Mouse (Mus musculus): ENCODE data around the gene Nrf1. TPM values are rescaled to one million over a fixed set of nuclear protein-coding genes. Genes with fewer than 3 reads are reported as not detected.

Gene Nrf1
- polyA plus RNA-seq, 1 experiment from 2014 or later: 59.0 TPM

DNA sequence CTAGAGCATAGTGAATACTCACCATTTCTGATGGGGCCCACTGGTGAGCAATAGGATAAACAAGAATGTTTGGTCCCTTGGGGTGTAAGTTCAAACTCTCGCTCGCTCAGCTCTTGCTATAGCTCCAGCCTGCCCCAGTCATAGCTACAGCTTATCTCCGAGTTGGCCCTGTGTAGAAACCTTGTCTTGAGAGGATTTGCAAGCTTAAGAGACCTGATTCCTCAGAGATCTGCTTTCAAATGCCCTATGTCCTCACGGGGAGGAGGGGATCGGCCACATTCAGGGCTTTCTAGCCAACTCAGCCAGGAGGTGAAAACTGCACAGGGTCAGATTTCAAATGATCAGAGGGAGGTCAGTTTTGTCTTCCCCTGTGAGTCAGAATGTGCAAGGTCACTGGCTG is 26.1 kb upstream of the Nrf1 start:
- Histone ChIP-seq H3K4me2 (ENCODE audit: low read depth, low read length) (no peak overlapping the region), H3K27ac (ENCODE audit: low read length) (no peak overlapping the region), H3K4me3 (ENCODE audit: low read length) (no peak overlapping the region), H3K9me3 (ENCODE audit: control insufficient read depth, low read length) (no peaks in the 10 kb centered on the region), H3K36me3 (ENCODE audit: control insufficient read depth, insufficient read depth, low read length) (no peaks in the 10 kb centered on the region), H3K9ac (ENCODE audit: low read length) (no peak overlapping the region), H3K4me1 (replicated peaks; ENCODE audit: control insufficient read depth, insufficient read depth, low read length) (peaks cover 3% of the 10 kb centered on the region; the same call in 1 of the 2 replicates), H3K27me3 (ENCODE audit: control insufficient read depth, insufficient read depth, low read depth, low read length) (no peaks in the 10 kb centered on the region)
- ATAC-seq (ENCODE audit: low read depth): no peak
- WGBS: 63% methylated on average over 5 of the region's 5 CpGs

DNA sequence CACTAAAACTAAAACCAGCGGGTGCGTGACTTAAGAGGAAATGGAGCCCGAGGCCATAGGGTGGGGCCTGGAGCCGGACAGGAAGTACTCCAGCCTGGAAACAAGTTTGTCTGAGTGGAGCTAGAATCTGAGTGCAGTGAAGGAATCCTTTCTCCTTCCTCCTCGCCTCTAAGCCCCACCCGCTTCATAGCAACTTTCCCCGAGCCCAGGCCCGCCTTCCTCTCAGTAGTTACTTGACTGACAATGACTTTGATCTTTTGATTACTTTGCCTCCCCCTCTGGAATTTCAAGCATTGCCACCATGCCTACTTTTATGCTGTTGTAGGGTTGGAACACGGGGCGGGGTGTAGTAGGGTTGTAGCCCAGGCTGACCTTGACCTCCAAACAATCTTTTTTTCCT is 21.0 kb upstream of the Nrf1 start:
- Histone ChIP-seq H3K9me3 (ENCODE audit: control insufficient read depth, low read length) (no peaks in the 10 kb centered on the region), H3K4me3 (ENCODE audit: low read length) (no peak overlapping the region), H3K27me3 (ENCODE audit: control insufficient read depth, insufficient read depth, low read depth, low read length) (no peaks in the 10 kb centered on the region), H3K36me3 (ENCODE audit: control insufficient read depth, insufficient read depth, low read length) (no peaks in the 10 kb centered on the region), H3K9ac (ENCODE audit: low read length) (0 out of 2 replicates have a peak overlapping the region, but pooled peaks have one; percentile 11), H3K27ac (ENCODE audit: low read length) (peak overlapping the region; percentile 83), H3K4me1 (replicated peaks; ENCODE audit: control insufficient read depth, insufficient read depth, low read length) (peaks cover 3% of the 10 kb centered on the region; the same call in 1 of the 2 replicates), H3K4me2 (ENCODE audit: low read depth, low read length) (peak overlapping the region; percentile 40; the same call in 1 of the 2 replicates)
- 16% methylated on average over 10 of the region's 10 CpGs for WGBS
- ATAC-seq (ENCODE audit: low read depth): peak; percentile 96

DNA sequence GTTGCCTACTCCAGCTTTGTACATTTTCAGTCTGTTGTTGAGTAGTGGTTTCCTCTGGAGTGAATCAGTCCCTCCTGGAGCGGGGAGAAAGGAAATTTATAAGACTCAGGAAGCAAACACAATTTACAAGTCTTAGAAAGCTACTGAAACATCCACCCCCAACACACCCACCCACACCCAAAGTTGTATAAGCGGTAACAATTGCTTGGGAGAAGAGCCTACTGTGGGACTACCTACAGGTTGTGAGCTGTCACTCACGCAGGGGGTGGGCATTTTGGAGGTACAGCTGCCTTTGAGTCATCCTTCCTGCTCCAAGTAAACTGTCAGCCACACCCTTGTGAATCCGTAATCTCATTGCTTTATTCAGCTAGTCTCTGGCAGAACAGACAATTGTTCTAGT is 19.4 kb upstream of the Nrf1 start:
- H3K36me3 ChIP-seq (ENCODE audit: control insufficient read depth, insufficient read depth, low read length): no peaks in the 10 kb centered on the region
- H3K27ac ChIP-seq (ENCODE audit: low read length): no peak overlapping the region
- 77% methylated on average over 4 of the region's 4 CpGs for WGBS
- H3K9me3 ChIP-seq (ENCODE audit: control insufficient read depth, low read length): no peaks in the 10 kb centered on the region
- H3K27me3 ChIP-seq (ENCODE audit: control insufficient read depth, insufficient read depth, low read depth, low read length): no peaks in the 10 kb centered on the region
- H3K9ac ChIP-seq (ENCODE audit: low read length): no peak overlapping the region
- no peak overlapping the region for H3K4me2 ChIP-seq (ENCODE audit: low read depth, low read length)
- ATAC-seq (ENCODE audit: low read depth): no peak
- H3K4me1 ChIP-seq (replicated peaks; ENCODE audit: control insufficient read depth, insufficient read depth, low read length): peaks cover 3% of the 10 kb centered on the region; the same call in 1 of the 2 replicates
- H3K4me3 ChIP-seq (ENCODE audit: low read length): no peak overlapping the region

DNA sequence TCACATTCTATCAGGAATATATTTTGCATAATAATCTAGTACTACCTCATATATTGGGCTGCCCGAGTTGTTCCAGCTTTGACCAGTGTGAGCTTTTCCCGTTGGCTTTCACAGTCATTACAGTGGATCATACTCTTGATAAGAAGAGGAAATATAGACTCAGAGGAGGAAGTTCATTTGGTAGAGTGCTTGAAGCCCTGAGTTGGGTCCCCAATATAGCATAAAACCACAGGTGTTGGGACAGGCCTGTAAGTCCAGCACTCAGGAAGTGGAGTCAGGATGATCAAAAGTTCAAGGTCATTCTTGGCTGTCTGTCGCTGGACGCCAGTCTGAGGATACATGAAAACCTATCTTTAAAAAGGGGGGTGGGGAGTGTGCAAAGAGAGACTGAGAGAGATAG is 12.7 kb upstream of the Nrf1 start:
- Histone ChIP-seq H3K27me3 (ENCODE audit: control insufficient read depth, insufficient read depth, low read depth, low read length) (no peaks in the 10 kb centered on the region), H3K9me3 (ENCODE audit: control insufficient read depth, low read length) (no peaks in the 10 kb centered on the region), H3K4me3 (ENCODE audit: low read length) (no peak overlapping the region), H3K4me2 (ENCODE audit: low read depth, low read length) (no peak overlapping the region), H3K27ac (ENCODE audit: low read length) (no peak overlapping the region), H3K36me3 (ENCODE audit: control insufficient read depth, insufficient read depth, low read length) (no peaks in the 10 kb centered on the region), H3K9ac (ENCODE audit: low read length) (no peak overlapping the region), H3K4me1 (replicated peaks; ENCODE audit: control insufficient read depth, insufficient read depth, low read length) (no peaks in the 10 kb centered on the region)
- no peak for ATAC-seq (ENCODE audit: low read depth)
- WGBS: 72% methylated on average over 4 of the region's 4 CpGs

DNA sequence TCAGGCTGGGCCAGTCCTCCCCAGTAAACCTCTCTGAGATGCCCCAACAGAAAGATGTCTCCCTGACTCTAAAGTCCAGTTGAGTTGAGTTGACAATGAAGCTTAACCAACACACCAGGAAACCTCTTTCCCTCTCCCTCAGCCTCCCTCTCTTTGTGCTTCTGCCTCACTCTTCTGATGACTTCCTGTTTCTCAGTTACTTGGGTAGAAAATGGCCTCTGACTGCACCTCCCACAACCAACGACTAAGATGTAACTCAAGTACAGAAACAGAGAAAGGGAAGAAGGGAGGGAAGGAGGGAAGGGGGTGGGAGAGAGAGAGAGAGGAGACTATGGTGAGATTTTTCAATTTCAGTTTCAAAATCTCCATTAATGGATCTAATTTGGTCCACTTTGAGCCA is 6.3 kb upstream of the Nrf1 start:
- H3K27ac ChIP-seq (ENCODE audit: low read length): no peak overlapping the region

DNA sequence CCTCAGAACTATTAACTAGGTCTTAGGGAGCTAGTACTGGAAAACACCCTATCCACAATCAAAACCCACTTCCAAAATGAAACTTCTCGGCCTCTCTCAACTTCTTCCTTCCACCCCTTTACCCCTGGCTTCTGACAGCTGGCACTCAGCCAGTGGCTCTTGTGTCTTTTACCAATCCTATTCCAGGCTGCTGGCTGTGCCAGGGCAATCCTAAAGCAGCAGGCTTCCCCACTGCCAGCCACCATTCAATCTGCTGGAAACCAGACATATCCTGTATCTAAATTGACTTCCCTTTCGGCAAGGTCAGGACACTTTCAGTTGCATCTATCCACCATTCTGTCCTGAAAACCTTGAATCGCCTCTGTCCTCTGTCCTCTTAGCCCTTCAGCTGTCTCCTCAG is 5.3 kb upstream of the Nrf1 start:
- ATAC-seq (ENCODE audit: low read depth): no peak
- H3K27me3 ChIP-seq (ENCODE audit: control insufficient read depth, insufficient read depth, low read depth, low read length): no peaks in the 10 kb centered on the region
- no peak overlapping the region for H3K4me2 ChIP-seq (ENCODE audit: low read depth, low read length)
- no peak overlapping the region for H3K27ac ChIP-seq (ENCODE audit: low read length)
- H3K9ac ChIP-seq (ENCODE audit: low read length): no peak overlapping the region
- no peaks in the 10 kb centered on the region for H3K4me1 ChIP-seq (replicated peaks; ENCODE audit: control insufficient read depth, insufficient read depth, low read length)
- WGBS: 59% methylated on average over 3 of the region's 3 CpGs
- no peaks in the 10 kb centered on the region for H3K9me3 ChIP-seq (ENCODE audit: control insufficient read depth, low read length)
- no peaks in the 10 kb centered on the region for H3K36me3 ChIP-seq (ENCODE audit: control insufficient read depth, insufficient read depth, low read length)
- H3K4me3 ChIP-seq (ENCODE audit: low read length): no peak overlapping the region

More for the DNA sequence above, 6.3 kb upstream of the Nrf1 start:
- no peak overlapping the region for H3K9ac ChIP-seq (ENCODE audit: low read length)
- no peak overlapping the region for H3K4me2 ChIP-seq (ENCODE audit: low read depth, low read length)
- no peak for ATAC-seq (ENCODE audit: low read depth)
- H3K27me3 ChIP-seq (ENCODE audit: control insufficient read depth, insufficient read depth, low read depth, low read length): no peaks in the 10 kb centered on the region
- no peaks in the 10 kb centered on the region for H3K36me3 ChIP-seq (ENCODE audit: control insufficient read depth, insufficient read depth, low read length)
- H3K4me3 ChIP-seq (ENCODE audit: low read length): no peak overlapping the region
- WGBS: 25% methylated on average over 1 of the region's 1 CpGs
- H3K4me1 ChIP-seq (replicated peaks; ENCODE audit: control insufficient read depth, insufficient read depth, low read length): no peaks in the 10 kb centered on the region
- H3K9me3 ChIP-seq (ENCODE audit: control insufficient read depth, low read length): no peaks in the 10 kb centered on the region

DNA sequence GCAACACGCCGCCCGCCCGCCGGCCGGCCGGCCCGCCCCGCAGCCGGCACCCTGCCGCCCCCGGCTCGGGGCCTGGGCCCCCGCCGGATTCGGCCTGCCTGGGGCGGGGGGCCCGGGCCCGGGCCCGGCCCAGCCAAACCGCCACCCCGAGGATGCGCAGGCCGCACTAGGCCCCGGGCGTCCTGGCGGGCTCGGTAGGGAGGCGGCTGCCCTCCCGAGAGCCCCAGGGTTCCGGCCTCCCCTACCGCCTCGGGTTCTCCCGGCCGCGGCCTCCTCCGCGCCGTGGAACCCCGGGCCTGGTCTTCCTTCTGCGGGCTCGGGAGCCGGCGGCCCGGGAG is 344 bp downstream of the Nrf1 start:
- Histone ChIP-seq H3K27ac (ENCODE audit: low read length) (peak overlapping the region; percentile 99), H3K36me3 (ENCODE audit: control insufficient read depth, insufficient read depth, low read length) (no peaks in the 10 kb centered on the region), H3K4me1 (replicated peaks; ENCODE audit: control insufficient read depth, insufficient read depth, low read length) (peaks cover 12% of the 10 kb centered on the region; the same call in 1 of the 2 replicates), H3K27me3 (ENCODE audit: control insufficient read depth, insufficient read depth, low read depth, low read length) (no peaks in the 10 kb centered on the region), H3K4me2 (ENCODE audit: low read depth, low read length) (peak overlapping the region; percentile 77), H3K9ac (ENCODE audit: low read length) (peak overlapping the region; percentile 98), H3K4me3 (ENCODE audit: low read length) (peak overlapping the region; percentile 72), H3K9me3 (ENCODE audit: control insufficient read depth, low read length) (no peaks in the 10 kb centered on the region)
- WGBS: 2% methylated on average over 9 of the region's 45 CpGs
- ATAC-seq (ENCODE audit: low read depth): peak; percentile 88; the same call in 1 of the 2 replicates

DNA sequence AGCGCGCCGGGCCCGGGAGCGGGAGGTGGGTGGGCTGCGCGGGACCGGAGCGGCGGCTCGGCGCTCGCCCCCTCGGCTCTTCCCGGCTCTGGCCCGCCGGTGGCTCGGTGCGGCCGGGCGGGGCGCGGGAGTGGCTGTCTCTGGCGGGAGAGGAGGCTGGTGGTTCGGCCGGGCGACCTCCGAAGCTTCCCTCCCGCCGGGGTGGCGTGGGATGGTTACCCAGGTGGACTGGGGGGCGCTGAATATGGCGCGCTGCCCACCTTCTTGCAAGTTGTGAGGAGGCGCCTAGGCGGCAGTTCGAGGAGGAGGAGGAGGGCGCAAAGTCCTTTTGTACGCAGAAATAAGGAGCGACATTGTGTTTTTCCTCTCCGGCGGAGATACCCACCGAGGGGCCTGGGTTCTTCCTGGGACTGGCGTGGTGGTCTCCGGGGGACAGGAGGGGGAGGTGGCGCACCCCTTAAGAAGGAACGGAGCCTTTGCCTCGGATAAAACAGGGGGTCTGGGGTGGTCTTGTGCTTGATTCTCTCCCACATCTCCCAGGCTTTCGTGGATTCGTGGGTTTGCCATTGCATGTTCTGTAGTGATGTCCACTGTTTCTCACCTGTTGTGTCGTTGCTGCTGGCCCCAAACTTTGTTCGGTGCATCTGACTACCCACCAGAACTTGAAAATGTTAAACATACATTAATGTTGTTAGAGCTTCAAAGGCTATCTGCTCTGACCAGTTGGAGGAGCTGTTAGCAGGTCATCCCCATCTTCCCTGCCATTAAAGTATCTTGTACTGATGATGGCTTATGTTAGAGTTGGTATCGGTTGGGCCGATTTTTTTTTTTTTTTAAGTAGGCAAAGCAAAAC is 939 bp downstream of the Nrf1 start:
- H3K4me1 ChIP-seq (replicated peaks; ENCODE audit: control insufficient read depth, insufficient read depth, low read length): peaks cover 12% of the 10 kb centered on the region; the same call in 1 of the 2 replicates
- H3K27ac ChIP-seq (ENCODE audit: low read length): peak overlapping the region; percentile 99
- H3K9me3 ChIP-seq (ENCODE audit: control insufficient read depth, low read length): no peaks in the 10 kb centered on the region
- H3K4me3 ChIP-seq (ENCODE audit: low read length): peak overlapping the region; percentile 72
- under 1% methylated on average over 47 of the region's 54 CpGs for WGBS
- peak overlapping the region; percentile 98 for H3K9ac ChIP-seq (ENCODE audit: low read length)
- no peaks in the 10 kb centered on the region for H3K27me3 ChIP-seq (ENCODE audit: control insufficient read depth, insufficient read depth, low read depth, low read length)
- H3K36me3 ChIP-seq (ENCODE audit: control insufficient read depth, insufficient read depth, low read length): no peaks in the 10 kb centered on the region
- H3K4me2 ChIP-seq (ENCODE audit: low read depth, low read length): peak overlapping the region; percentile 77
- ATAC-seq (ENCODE audit: low read depth): peak; percentile 31

DNA sequence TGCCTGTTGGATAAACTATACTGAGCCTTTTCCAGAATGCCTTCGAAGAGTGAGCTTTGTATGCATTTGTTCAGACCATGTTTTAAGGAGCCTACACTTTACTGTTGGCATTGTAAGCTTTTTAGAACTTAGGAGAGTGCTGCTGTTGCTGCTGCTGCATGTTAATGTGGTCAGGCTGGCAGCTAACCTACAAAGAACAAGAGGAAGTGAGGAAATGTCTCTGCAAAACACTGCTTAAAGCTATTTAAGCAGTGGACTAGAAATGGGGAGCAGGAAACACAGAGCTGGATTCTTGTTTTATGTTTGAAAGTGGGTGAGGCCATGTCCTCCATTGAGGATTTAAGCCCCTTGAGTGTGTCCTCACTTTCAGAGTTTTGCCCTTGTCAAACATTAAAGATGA is 5.3 kb downstream of the Nrf1 start:
- peaks cover 12% of the 10 kb centered on the region; the same call in 1 of the 2 replicates for H3K4me1 ChIP-seq (replicated peaks; ENCODE audit: control insufficient read depth, insufficient read depth, low read length)
- H3K36me3 ChIP-seq (ENCODE audit: control insufficient read depth, insufficient read depth, low read length): no peaks in the 10 kb centered on the region
- no peak overlapping the region for H3K4me2 ChIP-seq (ENCODE audit: low read depth, low read length)
- no peaks in the 10 kb centered on the region for H3K9me3 ChIP-seq (ENCODE audit: control insufficient read depth, low read length)
- H3K9ac ChIP-seq (ENCODE audit: low read length): no peak overlapping the region
- no peaks in the 10 kb centered on the region for H3K27me3 ChIP-seq (ENCODE audit: control insufficient read depth, insufficient read depth, low read depth, low read length)
- WGBS: 73% methylated on average over 1 of the region's 1 CpGs
- ATAC-seq (ENCODE audit: low read depth): no peak
- no peak overlapping the region for H3K27ac ChIP-seq (ENCODE audit: low read length)
- H3K4me3 ChIP-seq (ENCODE audit: low read length): no peak overlapping the region
